Mouse (Mus musculus): ENCODE results near the gene Smbd1. TPM values are rescaled to one million over a fixed set of nuclear protein-coding genes. Genes with fewer than 3 reads are reported as not detected.
A peak's percentile ranks its signal among the peaks of the same experiment; 100 is the strongest.

Gene Smbd1
- polyA plus RNA-seq, 1 experiment = not detected

GRCm38 (mm10) chr16:32829104-32829503 lies 18.8 kb upstream of the Smbd1 start:
- Histone ChIP-seq H3K79me2 (ENCODE audit: control insufficient read depth, insufficient read depth) (no peaks in the 10 kb centered on the region), H3K27me3 (ENCODE audit: control insufficient read depth, insufficient read depth, insufficient read length) (no peaks in the 10 kb centered on the region), H3K36me3 (ENCODE audit: control insufficient read depth, insufficient read depth) (peaks cover 7% of the 10 kb centered on the region), H3K4me3 (no peak overlapping the region), H3K4me2 (ENCODE audit: low read depth) (no peak overlapping the region), H3ac (ENCODE audit: control insufficient read depth, insufficient read length) (no peak overlapping the region)
- TF ChIP-seq TCF12 (IDR thresholded peaks at IDR 0.05; ENCODE audit: insufficient read depth, poor library complexity, severe bottlenecking) (no peak), USF1 (IDR thresholded peaks at IDR 0.05; ENCODE audit: low read depth) (no peak), REST (IDR thresholded peaks at IDR 0.05; ENCODE audit: insufficient read depth, insufficient read length) (no peak), POLR2A (IDR thresholded peaks at IDR 0.05; ENCODE audit: insufficient read length, low read depth) (no peak)

DNA sequence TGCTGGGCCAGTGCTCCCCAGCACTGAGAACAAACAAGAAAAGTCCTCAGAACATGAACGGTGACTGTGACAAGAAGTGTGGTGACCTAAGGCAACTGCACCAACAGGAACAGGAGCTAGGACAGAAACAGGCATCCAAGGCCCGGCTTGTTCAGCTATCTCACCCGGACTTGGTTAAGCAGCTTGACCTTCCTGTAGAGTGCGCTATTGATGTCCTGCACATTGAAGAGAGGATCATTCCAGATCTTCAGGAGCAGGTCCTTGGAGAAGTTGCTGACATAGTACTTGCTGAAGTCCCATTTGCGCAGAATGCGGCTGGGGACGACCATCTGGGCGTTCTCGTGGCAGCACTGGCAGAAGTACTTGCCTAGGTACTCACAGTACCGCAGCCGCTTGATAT lies 16.2 kb upstream of the Smbd1 start:
- H3K4me3 ChIP-seq = no peak overlapping the region
- H3ac ChIP-seq (ENCODE audit: control insufficient read depth, insufficient read length) = no peak overlapping the region
- H3K4me2 ChIP-seq (ENCODE audit: low read depth) = no peak overlapping the region
- no peaks in the 10 kb centered on the region for H3K27me3 ChIP-seq (ENCODE audit: control insufficient read depth, insufficient read depth, insufficient read length)
- TF ChIP-seq POLR2AphosphoS2 (IDR thresholded peaks at IDR 0.05; ENCODE audit: insufficient read length, low read depth) (no peak), TCF3 (IDR thresholded peaks at IDR 0.05; ENCODE audit: insufficient read length, low read depth) (no peak)
- H3K79me2 ChIP-seq (ENCODE audit: control insufficient read depth, insufficient read depth) = no peaks in the 10 kb centered on the region
- peaks cover 7% of the 10 kb centered on the region for H3K36me3 ChIP-seq (ENCODE audit: control insufficient read depth, insufficient read depth)

DNA sequence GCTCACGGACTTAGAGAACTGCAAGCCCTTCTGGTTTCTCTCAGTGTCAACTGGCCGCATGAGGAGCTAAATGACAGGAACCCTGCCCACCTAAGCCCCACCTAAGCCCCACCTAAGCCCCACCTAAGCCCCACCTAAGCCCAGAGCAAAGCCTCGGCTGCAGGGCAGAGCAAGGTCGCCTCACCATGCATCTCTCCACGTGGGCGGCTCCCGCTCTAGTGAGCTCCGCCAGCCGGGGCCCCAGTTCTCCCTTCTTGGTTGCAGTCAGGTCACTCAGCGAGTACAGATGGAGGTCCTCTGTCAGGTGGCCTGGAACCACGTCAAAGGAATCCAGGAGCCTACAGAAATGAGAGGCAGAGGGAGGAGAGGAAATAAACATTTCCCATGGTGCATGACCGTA lies 15.1 kb upstream of the Smbd1 start:
- Histone ChIP-seq H3K27me3 (ENCODE audit: control insufficient read depth, insufficient read depth, insufficient read length) (no peaks in the 10 kb centered on the region), H3K4me2 (ENCODE audit: low read depth) (no peak overlapping the region), H3K36me3 (ENCODE audit: control insufficient read depth, insufficient read depth) (no peaks in the 10 kb centered on the region), H3K4me3 (no peak overlapping the region), H3K79me2 (ENCODE audit: control insufficient read depth, insufficient read depth) (no peaks in the 10 kb centered on the region), H3ac (ENCODE audit: control insufficient read depth, insufficient read length) (no peak overlapping the region)
- TF ChIP-seq SRF (IDR thresholded peaks at IDR 0.05; ENCODE audit: control insufficient read depth, insufficient read length, low read depth) (no peak), REST (IDR thresholded peaks at IDR 0.05; ENCODE audit: insufficient read depth, insufficient read length) (no peak), TCF12 (IDR thresholded peaks at IDR 0.05; ENCODE audit: insufficient read depth, poor library complexity, severe bottlenecking) (no peak), CEBPB (IDR thresholded peaks at IDR 0.05; ENCODE audit: insufficient read depth, poor library complexity, severe bottlenecking) (no peak), TCF3 (IDR thresholded peaks at IDR 0.05; ENCODE audit: insufficient read length, low read depth) (no peak), USF1 (IDR thresholded peaks at IDR 0.05; ENCODE audit: low read depth) (no peak), POLR2AphosphoS2 (IDR thresholded peaks at IDR 0.05; ENCODE audit: insufficient read length, low read depth) (no peak), MYOG (IDR thresholded peaks at IDR 0.05; ENCODE audit: control insufficient read depth in 1 of 3, insufficient read depth in 1 of 3, insufficient read length in 2 of 3, low read depth in 2 of 3) (no peak), E2F4 (IDR thresholded peaks at IDR 0.05; ENCODE audit: insufficient read depth) (no peak), MYOD1 (IDR thresholded peaks at IDR 0.05; ENCODE audit: control insufficient read depth in 1 of 3, insufficient read length in 2 of 3, low read depth in 2 of 3) (no peak), MAX (IDR thresholded peaks at IDR 0.05; ENCODE audit: low read depth) (no peak), POLR2A (IDR thresholded peaks at IDR 0.05; ENCODE audit: insufficient read length, low read depth) (no peak)

GRCm38 (mm10) chr16:32824061-32824460 lies 13.8 kb upstream of the Smbd1 start:
- TF ChIP-seq TCF3 (IDR thresholded peaks at IDR 0.05; ENCODE audit: insufficient read length, low read depth) (no peak), TCF12 (IDR thresholded peaks at IDR 0.05; ENCODE audit: insufficient read depth, poor library complexity, severe bottlenecking) (no peak), POLR2A (IDR thresholded peaks at IDR 0.05; ENCODE audit: insufficient read length, low read depth) (no peak), E2F4 (IDR thresholded peaks at IDR 0.05; ENCODE audit: insufficient read depth) (no peak), MYOG (IDR thresholded peaks at IDR 0.05; ENCODE audit: control insufficient read depth in 1 of 3, insufficient read depth in 1 of 3, insufficient read length in 2 of 3, low read depth in 2 of 3) (peak in 2 of 3 experiments; percentile 85 to 91), REST (IDR thresholded peaks at IDR 0.05; ENCODE audit: insufficient read depth, insufficient read length) (no peak), SRF (IDR thresholded peaks at IDR 0.05; ENCODE audit: control insufficient read depth, insufficient read length, low read depth) (no peak), USF1 (IDR thresholded peaks at IDR 0.05; ENCODE audit: low read depth) (no peak), CEBPB (IDR thresholded peaks at IDR 0.05; ENCODE audit: insufficient read depth, poor library complexity, severe bottlenecking) (no peak), MYOD1 (IDR thresholded peaks at IDR 0.05; ENCODE audit: control insufficient read depth in 1 of 3, insufficient read length in 2 of 3, low read depth in 2 of 3) (peak in 2 of 3 experiments; percentile 81 to 86), MAX (IDR thresholded peaks at IDR 0.05; ENCODE audit: low read depth) (no peak), POLR2AphosphoS2 (IDR thresholded peaks at IDR 0.05; ENCODE audit: insufficient read length, low read depth) (no peak)
- H3K36me3 ChIP-seq (ENCODE audit: control insufficient read depth, insufficient read depth) = no peaks in the 10 kb centered on the region
- H3K79me2 ChIP-seq (ENCODE audit: control insufficient read depth, insufficient read depth) = no peaks in the 10 kb centered on the region
- no peak overlapping the region for H3K4me3 ChIP-seq
- no peaks in the 10 kb centered on the region for H3K27me3 ChIP-seq (ENCODE audit: control insufficient read depth, insufficient read depth, insufficient read length)
- H3K4me2 ChIP-seq (ENCODE audit: low read depth) = no peak overlapping the region
- H3ac ChIP-seq (ENCODE audit: control insufficient read depth, insufficient read length) = no peak overlapping the region

DNA sequence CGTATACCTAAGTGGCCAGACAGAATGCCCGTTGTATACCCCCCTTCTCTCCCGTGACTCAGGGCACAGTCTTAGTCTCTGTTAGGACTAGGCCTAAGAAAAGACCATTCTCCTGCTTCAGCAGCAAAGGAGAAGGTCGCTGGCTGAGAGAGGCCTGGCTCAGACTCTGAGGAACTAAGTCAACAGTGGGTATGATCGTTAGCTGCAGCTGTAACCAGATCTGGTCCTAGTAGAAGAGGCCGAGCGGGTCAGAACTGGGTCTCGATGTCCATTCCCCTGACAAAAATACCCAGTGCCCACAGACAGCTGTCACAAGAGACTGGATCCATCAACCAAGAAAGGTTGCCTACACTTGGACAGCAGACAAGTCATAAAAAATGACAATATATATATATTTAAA lies 13.2 kb upstream of the Smbd1 start:
- Histone ChIP-seq H3K36me3 (ENCODE audit: control insufficient read depth, insufficient read depth) (no peaks in the 10 kb centered on the region), H3K27me3 (ENCODE audit: control insufficient read depth, insufficient read depth, insufficient read length) (no peaks in the 10 kb centered on the region), H3ac (ENCODE audit: control insufficient read depth, insufficient read length) (no peak overlapping the region), H3K79me2 (ENCODE audit: control insufficient read depth, insufficient read depth) (no peaks in the 10 kb centered on the region), H3K4me3 (no peak overlapping the region), H3K4me2 (ENCODE audit: low read depth) (no peak overlapping the region)
- TF ChIP-seq MYOD1 (IDR thresholded peaks at IDR 0.05; ENCODE audit: control insufficient read depth in 1 of 3, insufficient read length in 2 of 3, low read depth in 2 of 3) (peak in 1 of 3 experiments; percentile 6), SRF (IDR thresholded peaks at IDR 0.05; ENCODE audit: control insufficient read depth, insufficient read length, low read depth) (no peak)

Measured in myocyte (in vitro differentiated cells).